Mouse (Mus musculus) myocyte (in vitro differentiated cells): ENCODE measurements around the gene Ptdss2.

ENCODE experiments used
- CEBPB ChIP-seq: IDR thresholded peaks from 2 replicates; pipeline ENCODE4 v1.6.1; 2011; ENCODE audit warnings: mild to moderate bottlenecking, moderate library complexity; ENCODE audit not compliant: poor library complexity, insufficient read depth, severe bottlenecking
- MAX ChIP-seq: IDR thresholded peaks from one replicate; pipeline ENCODE4 v1.6.1; 2011; ENCODE audit warnings: low read depth, mild to moderate bottlenecking, control low read depth
- MYOD1 ChIP-seq, 3 experiments: IDR thresholded peaks; one replicate each; pipeline ENCODE4 v1.6.1; 2011; ENCODE audit warnings: control low read depth in 2 of 3, low read depth in 2 of 3, mild to moderate bottlenecking in 2 of 3, moderate library complexity in 1 of 3; ENCODE audit not compliant: insufficient read length in 2 of 3, control insufficient read depth in 1 of 3
- POLR2A ChIP-seq: IDR thresholded peaks from one replicate; pipeline ENCODE4 v1.6.1; 2011; ENCODE audit warnings: low read depth, mild to moderate bottlenecking, control low read depth, moderate library complexity; ENCODE audit not compliant: insufficient read length
- TCF3 ChIP-seq: IDR thresholded peaks from one replicate; pipeline ENCODE4 v1.6.1; 2011; ENCODE audit warnings: low read depth, control low read depth; ENCODE audit not compliant: insufficient read length
- USF1 ChIP-seq: IDR thresholded peaks from one replicate; pipeline ENCODE4 v1.6.1; 2011; ENCODE audit warnings: low read depth, mild to moderate bottlenecking, control low read depth, moderate library complexity

DNA sequence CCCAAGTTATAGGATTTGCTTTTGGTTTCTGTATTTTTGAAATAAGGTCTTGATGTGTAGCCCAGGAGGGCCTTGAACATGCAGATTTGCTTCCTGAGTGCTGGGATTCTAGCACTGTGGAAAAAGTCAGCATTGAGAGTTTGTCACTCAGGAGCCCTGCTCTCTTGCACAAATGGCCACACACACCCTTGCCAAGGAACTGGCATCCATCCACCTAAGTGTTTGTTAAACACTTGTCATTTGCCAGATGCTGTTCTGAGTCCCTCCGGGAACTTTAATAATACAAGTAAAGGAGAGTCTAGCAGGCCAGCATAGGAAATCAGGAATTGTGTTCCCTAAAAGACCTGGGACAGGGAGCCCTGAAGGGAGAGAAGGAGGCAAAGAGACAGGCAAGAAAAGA, 47.1 kb downstream of the Ptdss2 start:
- no peak for TF ChIP-seq MAX
- no peak for TF ChIP-seq POLR2A
- no peak for TF ChIP-seq TCF3
- no peak for TF ChIP-seq USF1
- no peak for TF ChIP-seq MYOD1 (IDR thresholded peaks at IDR 0.05; ENCODE audit: control insufficient read depth in 1 of 3, insufficient read length in 2 of 3, low read depth in 2 of 3)
- no peak for TF ChIP-seq CEBPB
